Mouse (Mus musculus): ENCODE results near the gene Kirrel3.

The Kirrel3 gene

GRCm38 (mm10) chr9:34824358-34825088 is 338.8 kb downstream of the Kirrel3 start:
- DNase-seq (ENCODE audit: low read depth, low spot score), result no peak

GRCm38 (mm10) chr9:34825089-34825400 is 339.4 kb downstream of the Kirrel3 start:
- no peak for DNase-seq (ENCODE audit: low read depth, low spot score)

- DNase-seq (ENCODE audit: low read depth, low spot score), result no peak
Observed at GRCm38 (mm10) chr9:34825402-34826008, 339.8 kb downstream of the Kirrel3 start.

- DNase-seq (ENCODE audit: low read depth, low spot score), result no peak
Observed at GRCm38 (mm10) chr9:34830696-34831095, 345.0 kb downstream of the Kirrel3 start.

- DNase-seq (ENCODE audit: low read depth, low spot score), result no peak
Observed at GRCm38 (mm10) chr9:34836801-34837200, 351.1 kb downstream of the Kirrel3 start.

GRCm38 (mm10) chr9:34837700-34838462 is 352.2 kb downstream of the Kirrel3 start:
- peak; percentile 76 for DNase-seq (ENCODE audit: low read depth, low spot score)

GRCm38 (mm10) chr9:34843275-34843965 is 357.7 kb downstream of the Kirrel3 start:
- no peak for DNase-seq (ENCODE audit: low read depth, low spot score)

GRCm38 (mm10) chr9:34846440-34846839 is 360.7 kb downstream of the Kirrel3 start:
- DNase-seq (ENCODE audit: low read depth, low spot score), result no peak

GRCm38 (mm10) chr9:34847664-34848063 is 362.0 kb downstream of the Kirrel3 start:
- DNase-seq (ENCODE audit: low read depth, low spot score), result peak; percentile 12

GRCm38 (mm10) chr9:34851136-34851535 is 365.4 kb downstream of the Kirrel3 start:
- no peak for DNase-seq (ENCODE audit: low read depth, low spot score)

GRCm38 (mm10) chr9:34857575-34857974 is 371.9 kb downstream of the Kirrel3 start:
- peak; percentile 50 for DNase-seq (ENCODE audit: low read depth, low spot score)

GRCm38 (mm10) chr9:34858071-34858470 is 372.4 kb downstream of the Kirrel3 start:
- DNase-seq (ENCODE audit: low read depth, low spot score), result no peak

GRCm38 (mm10) chr9:34860934-34861333 is 375.2 kb downstream of the Kirrel3 start:
- peak; percentile 30 for DNase-seq (ENCODE audit: low read depth, low spot score)

GRCm38 (mm10) chr9:34861775-34862174 is 376.1 kb downstream of the Kirrel3 start:
- DNase-seq (ENCODE audit: low read depth, low spot score), result no peak

GRCm38 (mm10) chr9:34865606-34866005 is 379.9 kb downstream of the Kirrel3 start:
- DNase-seq (ENCODE audit: low read depth, low spot score), result no peak

- DNase-seq (ENCODE audit: low read depth, low spot score), result no peak
Observed at GRCm38 (mm10) chr9:34871316-34871966, 385.7 kb downstream of the Kirrel3 start.

- DNase-seq (ENCODE audit: low read depth, low spot score), result no peak
Observed at GRCm38 (mm10) chr9:34875238-34875637, 389.5 kb downstream of the Kirrel3 start.

GRCm38 (mm10) chr9:34877186-34877585 is 391.5 kb downstream of the Kirrel3 start:
- DNase-seq (ENCODE audit: low read depth, low spot score), result no peak

- DNase-seq (ENCODE audit: low read depth, low spot score), result no peak
Observed at GRCm38 (mm10) chr9:34877799-34878198, 392.1 kb downstream of the Kirrel3 start.

GRCm38 (mm10) chr9:34881750-34882149 is 396.1 kb downstream of the Kirrel3 start:
- DNase-seq (ENCODE audit: low read depth, low spot score), result no peak

- DNase-seq (ENCODE audit: low read depth, low spot score), result no peak
Observed at GRCm38 (mm10) chr9:34882211-34882610, 396.5 kb downstream of the Kirrel3 start.

GRCm38 (mm10) chr9:34883122-34883521 is 397.4 kb downstream of the Kirrel3 start:
- DNase-seq (ENCODE audit: low read depth, low spot score), result no peak

All from forelimb bud, embryonic 11.5 days (tissue).